Mouse (Mus musculus) left cerebral cortex, postnatal 10 days (tissue): ENCODE data around the gene Gys1. TPM values are rescaled to one million over a fixed set of nuclear protein-coding genes. Genes with fewer than 3 reads are reported as not detected.
"Not testable (repeated sequence)": the region's sequence is repeated elsewhere in the genome, so short reads cannot be mapped to it uniquely, and the experiment has no call there.

Experiments
- DNase-seq, 2 experiments: peaks; one replicate each; pipeline ENCODE4 v3.0.0; 2021 to 2022; ENCODE audit warnings: low spot score in 2 of 2, mixed read lengths in 1 of 2; ENCODE audit errors: extremely low spot score in 1 of 2
- intact Hi-C: fragments of 180-260 bp; cut with DNase I; formaldehyde crosslinking; loops from one replicate; pipeline ENCODE4 v1.15.1; 2025
- total RNA-seq, 2 experiments: library from RNA; stranded (reverse); gene quantifications; 2 replicates each; pipeline ENCODE4 v1.2.3; 2021

Gene Gys1
- total RNA-seq, 2 experiments from 2014 or later = 16.9 to 17.3 TPM

DNA sequence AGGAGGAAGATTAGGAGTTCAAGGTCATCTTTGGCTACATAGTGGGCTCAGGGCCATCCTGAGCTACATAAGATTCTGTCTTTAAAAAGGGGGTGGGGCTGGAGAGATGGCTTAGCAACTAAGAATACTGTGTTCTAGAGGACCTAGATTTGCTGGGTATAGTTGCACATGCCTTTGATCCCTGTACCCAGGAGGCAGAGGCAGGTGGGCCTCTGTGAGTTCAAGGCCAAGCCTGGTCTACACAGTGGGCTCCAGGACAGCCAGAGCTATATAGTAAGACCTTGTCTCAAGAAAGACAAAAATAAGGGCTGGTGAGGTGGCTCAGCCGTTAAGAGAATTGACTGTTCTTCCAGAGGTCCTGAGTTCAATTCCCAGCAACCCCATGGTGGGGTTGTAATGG, 15.3 kb downstream of the Gys1 start:
- intact Hi-C loops = no loop called here

GRCm38 (mm10) chr7:45451344-45451982, 16.8 kb downstream of the Gys1 start:
- intact Hi-C loops = no loop called here
- DNase-seq = peak; percentile 79 to 87

More for the DNA sequence above, 15.3 kb downstream of the Gys1 start:
- DNase-seq = no peak

- intact Hi-C loops = no loop called here
- DNase-seq = no peak
Measured at GRCm38 (mm10) chr7:45454971-45455370, 20.3 kb downstream of the Gys1 start.

GRCm38 (mm10) chr7:45455932-45456696, 21.5 kb downstream of the Gys1 start:
- intact Hi-C loops = no loop called here
- no peak for DNase-seq

DNA sequence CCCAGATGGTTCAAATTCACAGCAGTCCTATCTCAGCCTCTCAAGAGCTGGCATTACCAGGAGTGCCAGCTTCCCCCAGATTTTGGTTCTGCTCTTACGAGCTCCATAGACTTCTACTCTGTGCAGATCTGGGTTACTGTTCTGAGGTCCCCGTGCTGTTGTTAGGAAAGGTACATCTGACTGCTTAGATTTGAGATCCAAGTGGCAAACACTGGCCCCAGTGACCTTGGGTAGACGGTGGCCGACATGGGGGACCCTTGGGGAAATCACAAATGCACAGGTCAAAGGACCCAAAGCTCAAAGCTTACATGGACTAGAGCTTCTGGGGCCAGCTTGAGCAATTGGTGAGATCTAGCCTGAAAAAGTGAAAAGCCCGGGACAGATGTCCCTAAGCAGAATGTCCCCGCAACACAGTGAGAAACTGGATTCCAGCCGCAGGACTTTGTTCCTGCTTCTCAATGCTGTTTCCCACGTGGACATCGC, 22.1 kb downstream of the Gys1 start:
- intact Hi-C loops = no loop called here
- DNase-seq = no peak

GRCm38 (mm10) chr7:45457204-45458060, 22.8 kb downstream of the Gys1 start:
- intact Hi-C loops = no loop called here
- peak in 1 of 2 experiments; percentile 43 for DNase-seq

- intact Hi-C loops = no loop called here
- DNase-seq = peak; percentile 62 to 90
Measured at GRCm38 (mm10) chr7:45458748-45459563, 24.3 kb downstream of the Gys1 start.

- intact Hi-C loops = not testable (repeated sequence)
- peak; percentile 98 to 99 for DNase-seq
Measured at GRCm38 (mm10) chr7:45459564-45460140, 25.0 kb downstream of the Gys1 start, which contains the start of gene Ftl1. TSS of gene Ftl1 (minus strand) at chr7:45459884.

- intact Hi-C loops = no loop called here
- no peak for DNase-seq
Measured at GRCm38 (mm10) chr7:45460377-45460776, 25.7 kb downstream of the Gys1 start.

DNA sequence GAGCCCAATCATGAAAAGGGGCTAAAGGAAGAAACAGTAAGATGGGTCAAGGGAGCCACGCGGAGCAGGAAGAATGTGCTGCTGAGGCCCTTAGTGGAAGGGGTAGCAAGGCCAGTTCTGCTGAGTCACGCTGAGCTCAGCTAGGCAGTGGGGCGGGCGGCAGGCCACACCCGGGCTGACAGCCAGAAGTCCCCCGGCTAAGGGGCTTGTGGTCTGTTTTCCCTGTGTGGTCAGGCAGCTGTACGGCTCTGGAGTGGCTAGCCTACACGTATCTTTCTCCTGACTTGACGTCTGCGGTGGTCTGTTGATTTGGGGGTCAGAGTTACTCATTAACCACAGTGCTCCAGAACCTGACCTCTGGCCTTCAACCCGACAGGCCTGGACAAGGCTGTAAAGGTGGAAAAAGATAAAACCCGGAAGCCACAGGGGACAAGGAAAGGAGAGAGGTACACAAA, 26.2 kb downstream of the Gys1 start:
- peak in 1 of 2 experiments; percentile 78 for DNase-seq
- intact Hi-C loops = no loop called here

GRCm38 (mm10) chr7:45461326-45461725, 26.7 kb downstream of the Gys1 start:
- no peak for DNase-seq
- intact Hi-C loops = no loop called here

GRCm38 (mm10) chr7:45461781-45462180, 27.1 kb downstream of the Gys1 start:
- intact Hi-C loops = no loop called here

GRCm38 (mm10) chr7:45462325-45462724, 27.7 kb downstream of the Gys1 start:
- DNase-seq = no peak
- intact Hi-C loops = no loop called here

More at GRCm38 (mm10) chr7:45461781-45462180, 27.1 kb downstream of the Gys1 start:
- no peak for DNase-seq

DNA sequence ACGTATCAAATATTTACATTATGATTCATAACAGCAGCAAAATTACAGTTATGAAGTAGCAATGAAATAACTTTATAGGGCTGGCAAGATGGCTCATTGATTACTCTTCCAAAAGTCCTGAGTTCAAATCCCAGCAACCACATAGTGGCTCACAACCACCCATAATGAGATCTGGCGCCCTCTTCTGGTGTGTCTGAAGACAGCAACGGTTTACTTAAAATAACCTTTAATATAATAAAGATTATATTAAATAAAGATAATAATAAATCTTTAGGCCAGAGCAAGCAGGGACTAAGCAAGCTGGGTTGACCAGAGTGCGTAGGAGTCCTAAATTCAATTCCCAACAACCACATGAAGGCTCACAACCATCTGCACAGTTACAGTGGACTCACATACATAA, 28.2 kb downstream of the Gys1 start:
- intact Hi-C loops, DNase-seq: not testable (repeated sequence)

- intact Hi-C loops = no loop called here
- no peak for DNase-seq
Measured at GRCm38 (mm10) chr7:45463987-45464778, 29.5 kb downstream of the Gys1 start.

- intact Hi-C loops = no loop called here
- DNase-seq = no peak
Measured at GRCm38 (mm10) chr7:45465112-45465511, 30.5 kb downstream of the Gys1 start.

DNA sequence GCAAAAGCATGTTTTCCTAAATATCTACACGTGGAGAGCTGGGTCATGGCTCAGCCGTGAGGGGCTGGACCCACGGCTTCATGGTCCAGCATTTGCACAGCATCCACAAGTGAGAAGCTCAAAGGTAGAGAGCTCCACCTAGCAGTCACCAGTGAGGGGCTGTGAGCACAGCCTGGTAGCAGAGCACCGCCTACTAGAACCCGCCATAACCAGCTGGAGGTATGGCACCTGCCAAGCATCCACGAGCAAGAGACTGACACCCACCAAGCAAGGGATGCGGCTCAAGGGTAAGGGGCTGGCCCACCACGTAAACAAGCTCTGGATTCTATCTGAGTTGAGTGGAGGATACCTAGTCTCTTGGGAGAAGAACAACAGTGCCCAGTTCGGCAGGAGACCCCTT, 30.9 kb downstream of the Gys1 start:
- intact Hi-C loops = no loop called here
- no peak for DNase-seq
